Mouse (Mus musculus): ENCODE results near the gene Gnb5.
"Not testable (repeated sequence)": the region's sequence is repeated elsewhere in the genome, so short reads cannot be mapped to it uniquely, and the experiment has no call there.

Gnb5 gene

DNA sequence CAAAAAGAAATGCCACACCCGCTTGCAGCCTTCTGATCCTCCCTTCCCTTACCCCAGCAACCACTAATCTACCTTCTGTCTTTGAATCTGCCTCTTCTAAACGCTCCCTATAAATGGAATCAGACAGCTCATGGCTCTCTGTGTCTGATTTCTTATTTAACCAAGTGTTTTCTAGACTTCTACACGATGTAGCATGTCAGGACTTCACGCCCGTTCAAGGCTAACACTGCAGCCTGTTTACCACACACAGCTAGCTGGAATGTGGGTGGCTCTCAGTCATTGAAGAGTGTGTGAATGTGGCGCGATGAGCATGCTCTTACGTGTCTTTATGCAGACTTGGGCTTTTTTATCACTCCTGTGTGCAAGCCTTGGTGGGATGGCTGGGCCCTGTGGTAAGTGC, 47.0 kb downstream of the Gnb5 start:
- in situ Hi-C loops (cut with MboI; ENCODE audit: low sequenced_read_pairs): no loop called here

DNA sequence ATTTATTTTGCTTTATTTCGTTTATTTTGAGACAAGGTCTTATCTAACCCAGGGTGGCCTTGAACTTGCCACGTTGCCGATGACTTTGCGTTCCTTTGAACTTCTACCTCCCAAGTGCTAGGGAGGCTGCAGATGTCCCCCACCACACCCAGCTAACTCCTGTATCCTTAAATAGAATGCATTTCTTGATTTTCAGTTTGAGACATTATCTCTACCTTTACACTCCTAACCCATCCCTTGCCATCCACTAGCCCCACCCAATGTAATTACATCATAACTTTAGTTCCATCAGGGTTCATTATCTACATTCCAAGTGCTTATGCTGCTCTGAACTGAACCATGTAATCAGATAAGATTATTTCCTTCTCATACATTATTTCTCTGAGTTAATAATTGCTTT, 49.7 kb downstream of the Gnb5 start:
- in situ Hi-C loops (cut with MboI; ENCODE audit: low sequenced_read_pairs): no loop called here

- in situ Hi-C loops (cut with MboI; ENCODE audit: low sequenced_read_pairs): no loop called here
Observed at GRCm38 (mm10) chr9:75357087-75357654, 51.1 kb downstream of the Gnb5 start.

DNA sequence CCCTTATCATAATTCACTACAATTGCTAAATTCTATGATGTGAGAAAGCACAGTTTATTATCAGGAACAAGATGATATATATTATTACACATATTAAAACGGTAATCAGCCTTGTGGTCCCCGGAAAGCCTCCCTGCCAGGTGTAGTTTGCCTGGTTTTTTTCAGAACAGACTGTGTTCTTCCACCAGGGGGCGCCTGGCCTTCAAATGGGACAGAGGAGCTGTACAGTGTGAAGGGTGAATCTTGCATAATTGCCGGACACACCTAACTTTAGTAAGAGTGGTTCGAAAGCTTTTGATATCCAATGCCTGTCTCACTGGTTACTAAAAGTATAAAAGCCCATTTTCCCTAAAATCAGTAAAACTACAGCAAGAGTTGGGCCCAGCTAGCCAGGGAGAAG, 55.6 kb downstream of the Gnb5 start:
- in situ Hi-C loops (cut with MboI; ENCODE audit: low sequenced_read_pairs): no loop called here

DNA sequence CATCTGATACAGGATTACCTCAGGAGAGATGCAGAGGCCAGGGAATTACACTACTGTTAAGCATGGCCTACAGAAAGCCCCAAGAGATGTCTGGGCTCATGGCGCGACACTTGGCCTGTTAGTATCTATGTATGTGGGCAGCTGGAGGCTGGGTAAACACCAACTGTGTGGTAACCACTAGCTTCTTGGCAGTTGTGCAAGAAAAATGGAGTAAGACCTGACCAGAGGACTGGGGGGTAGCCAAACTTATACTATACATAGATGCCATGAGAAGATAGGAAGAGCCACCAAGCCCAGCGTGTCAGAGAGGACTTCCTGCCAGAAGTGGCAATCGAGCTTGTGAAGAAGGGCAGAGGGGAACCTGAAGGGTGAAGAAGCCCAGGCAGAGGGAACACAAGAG, 56.1 kb downstream of the Gnb5 start:
- in situ Hi-C loops (cut with MboI; ENCODE audit: low sequenced_read_pairs): no loop called here

DNA sequence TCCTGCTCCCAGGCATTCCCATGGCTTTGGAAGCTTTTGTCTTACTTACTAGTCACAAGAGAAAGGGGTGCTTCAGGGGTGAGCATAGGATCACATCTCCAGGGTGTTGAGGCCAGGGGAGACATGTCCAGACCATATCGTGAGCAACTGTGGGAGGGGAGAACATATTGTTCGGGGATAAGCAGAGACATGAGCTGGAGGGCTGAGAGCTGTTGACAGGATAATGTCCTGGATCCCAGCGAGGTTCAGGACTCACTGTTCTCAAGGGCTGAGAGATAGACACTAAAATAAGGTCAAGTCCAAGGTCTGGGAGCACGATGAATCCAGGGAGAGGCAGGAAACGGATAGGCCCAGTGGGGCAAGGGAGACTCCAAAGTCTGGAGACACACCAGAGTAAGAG, 56.9 kb downstream of the Gnb5 start:
- in situ Hi-C loops (cut with MboI; ENCODE audit: low sequenced_read_pairs): no loop called here

DNA sequence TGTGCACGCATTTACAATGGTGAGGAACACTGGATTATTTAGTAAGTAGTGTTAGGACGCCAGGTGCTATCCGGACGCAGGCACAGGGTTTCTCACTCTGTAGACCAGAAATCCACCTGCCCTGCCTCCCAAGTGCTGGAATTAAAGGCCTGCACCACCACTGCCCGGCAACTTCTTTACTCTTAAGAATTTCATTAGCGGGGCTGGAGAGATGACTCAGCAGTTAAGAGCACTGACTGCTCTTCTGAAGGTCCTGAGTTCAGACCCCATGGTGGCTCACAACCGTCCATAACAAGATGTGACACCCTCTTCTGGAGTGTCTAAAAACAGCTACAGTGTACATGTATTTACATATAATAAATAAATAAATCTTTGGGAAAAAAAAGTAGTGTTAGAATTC, 57.6 kb downstream of the Gnb5 start:
- in situ Hi-C loops (cut with MboI; ENCODE audit: low sequenced_read_pairs): not testable (repeated sequence)

DNA sequence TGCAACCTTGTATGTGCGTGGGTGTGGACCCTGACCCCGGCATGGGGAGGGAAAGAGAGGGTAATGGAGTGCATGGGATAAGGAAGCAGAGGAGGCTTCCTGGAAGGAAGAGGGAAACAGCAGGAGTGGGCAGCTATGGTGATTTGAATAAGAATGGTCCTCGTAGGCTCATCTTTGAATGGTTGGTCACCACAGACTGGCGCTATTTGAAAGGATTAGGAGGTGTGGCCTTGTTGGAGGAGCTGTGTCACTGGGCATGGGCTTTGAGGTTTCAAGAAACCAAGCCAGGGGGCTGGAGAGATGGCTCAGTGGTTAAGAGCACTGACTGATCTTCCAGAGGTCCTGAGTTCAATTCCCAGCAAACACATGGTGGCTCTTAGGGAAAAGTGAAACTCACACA, 59.1 kb downstream of the Gnb5 start:
- in situ Hi-C loops (cut with MboI; ENCODE audit: low sequenced_read_pairs): no loop called here

- in situ Hi-C loops (cut with MboI; ENCODE audit: low sequenced_read_pairs): no loop called here
Observed at GRCm38 (mm10) chr9:75366191-75366590, 60.1 kb downstream of the Gnb5 start.

- in situ Hi-C loops (cut with MboI; ENCODE audit: low sequenced_read_pairs): no loop called here
Observed at GRCm38 (mm10) chr9:75368779-75369178, 62.7 kb downstream of the Gnb5 start.

GRCm38 (mm10) chr9:75375606-75376005, 69.5 kb downstream of the Gnb5 start:
- in situ Hi-C loops (cut with MboI; ENCODE audit: low sequenced_read_pairs): no loop called here

- in situ Hi-C loops (cut with MboI; ENCODE audit: low sequenced_read_pairs): no loop called here
Observed at GRCm38 (mm10) chr9:75376428-75376827, 70.3 kb downstream of the Gnb5 start.

DNA sequence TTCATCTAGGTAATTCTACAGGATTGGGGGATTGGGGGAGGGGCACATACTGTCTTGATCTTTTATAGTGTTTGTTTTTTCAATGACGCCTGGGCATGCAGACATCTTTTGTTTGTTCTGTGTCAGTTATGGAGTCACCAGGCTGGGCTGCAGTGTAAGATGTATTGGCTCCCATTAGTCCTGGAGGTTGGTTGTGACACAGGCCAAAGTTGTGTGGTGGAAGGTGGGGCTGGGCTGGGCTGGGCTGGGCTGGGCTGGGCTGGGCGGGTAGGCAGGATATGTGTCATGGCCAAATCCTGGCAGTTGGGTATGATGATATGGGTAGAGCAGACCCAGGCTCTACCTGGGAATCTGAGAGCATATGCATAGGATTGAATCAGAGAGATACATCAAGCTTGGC, 72.7 kb downstream of the Gnb5 start:
- in situ Hi-C loops (cut with MboI; ENCODE audit: low sequenced_read_pairs): no loop called here

DNA sequence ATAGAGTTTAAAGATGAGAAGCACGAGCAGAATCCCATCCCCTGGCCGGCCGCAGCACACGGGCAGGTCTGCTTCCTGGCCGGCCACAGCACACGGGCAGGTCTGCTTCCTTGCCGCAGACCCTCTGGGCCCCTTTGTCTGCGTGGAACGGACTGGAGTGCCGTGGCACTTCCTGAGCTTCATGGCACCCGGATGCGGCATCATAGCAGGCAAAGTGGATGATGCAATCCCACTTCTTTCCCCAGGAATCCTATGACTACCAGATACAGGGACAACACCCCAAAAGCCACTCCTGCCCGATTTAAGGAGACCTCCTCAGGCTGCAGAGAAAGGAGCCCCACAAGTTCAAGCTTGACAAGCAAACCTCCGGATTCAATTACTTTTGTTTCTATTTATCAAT, 76.7 kb downstream of the Gnb5 start:
- in situ Hi-C loops (cut with MboI; ENCODE audit: low sequenced_read_pairs): no loop called here

DNA sequence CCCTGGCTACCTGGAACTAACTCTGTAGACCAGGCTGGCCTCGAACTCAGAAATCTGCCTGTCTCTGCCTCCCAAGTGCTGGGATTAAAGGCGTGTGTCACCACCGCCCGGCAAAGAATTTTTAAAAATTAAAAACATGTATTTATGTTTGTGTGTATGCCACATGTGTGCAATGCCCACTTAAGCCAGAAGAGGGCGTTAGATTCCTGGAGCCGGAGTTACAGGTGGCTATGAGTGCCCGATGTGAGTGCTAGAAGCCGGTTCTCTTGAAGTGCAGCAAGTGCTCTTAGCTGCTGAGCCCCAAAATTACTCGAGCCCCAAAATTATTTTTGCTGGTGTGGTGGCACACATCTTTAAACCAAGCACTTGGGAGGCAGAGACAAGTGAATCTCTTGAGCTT, 77.7 kb downstream of the Gnb5 start:
- in situ Hi-C loops (cut with MboI; ENCODE audit: low sequenced_read_pairs): no loop called here

DNA sequence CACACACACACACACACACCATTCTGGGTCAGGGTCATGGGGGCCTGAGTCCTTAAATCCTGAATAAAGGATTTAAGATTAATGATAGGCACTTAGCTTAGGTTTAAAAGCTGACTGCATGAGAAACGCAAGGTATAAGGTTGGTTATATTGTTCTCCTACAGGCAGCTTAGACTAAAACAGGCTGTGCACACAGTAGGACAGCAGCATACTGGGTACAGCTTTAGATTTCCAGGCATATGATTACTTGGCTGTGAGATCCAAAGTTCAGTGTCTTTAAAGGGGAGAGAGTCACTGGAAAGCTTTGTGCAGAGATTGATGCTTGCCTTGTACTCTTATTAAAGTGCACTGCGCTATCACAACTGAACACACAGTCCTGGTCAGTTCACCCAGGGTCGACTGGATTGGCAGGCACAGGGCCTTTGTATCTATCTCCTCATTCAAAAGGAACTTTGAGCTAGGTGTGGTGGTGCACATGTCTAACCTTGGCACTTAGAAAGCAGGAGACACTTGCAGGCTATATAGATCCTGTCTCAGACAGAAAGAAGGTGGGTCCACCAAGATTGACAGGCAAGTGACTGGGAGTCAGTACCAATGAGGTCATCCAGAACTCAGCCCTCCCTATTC, 78.4 kb downstream of the Gnb5 start:
- in situ Hi-C loops (cut with MboI; ENCODE audit: low sequenced_read_pairs): no loop called here

DNA sequence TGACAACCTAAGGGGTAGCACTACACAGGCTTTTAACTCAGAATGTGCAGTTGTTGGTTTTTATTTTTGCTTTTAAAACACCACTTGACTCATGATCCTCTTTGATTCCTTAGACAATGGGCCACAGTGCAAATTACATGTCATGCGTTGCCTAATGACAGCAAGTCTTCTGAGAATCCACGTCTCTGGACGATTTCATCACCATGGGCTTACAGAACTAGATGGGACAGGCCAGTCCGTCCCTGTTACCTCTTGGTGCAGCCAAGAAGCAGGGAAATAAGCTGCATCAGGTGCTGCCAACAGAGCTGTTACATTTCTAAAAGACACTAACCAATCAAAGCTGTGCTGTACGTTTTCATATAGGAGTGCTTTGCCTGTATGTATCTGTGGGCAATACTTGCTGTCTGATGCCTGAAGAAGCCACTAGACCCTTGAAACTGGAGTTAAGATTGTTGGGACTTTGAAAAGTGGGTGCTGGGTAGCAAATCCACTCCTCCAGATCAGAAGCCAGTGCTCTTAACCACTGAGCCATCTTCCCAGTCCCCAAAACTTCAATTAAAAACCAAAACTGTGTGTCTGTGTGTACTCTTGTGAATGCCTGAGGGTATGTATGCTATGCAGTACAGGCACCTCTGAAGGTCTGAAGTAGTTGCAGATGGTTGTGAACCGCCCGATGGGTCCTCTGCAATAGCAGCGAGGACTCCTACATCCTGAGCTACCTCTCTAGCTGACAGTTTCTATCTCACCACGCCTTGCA, 79.3 kb downstream of the Gnb5 start:
- in situ Hi-C loops (cut with MboI; ENCODE audit: low sequenced_read_pairs): no loop called here

GRCm38 (mm10) chr9:75393251-75393650, 87.2 kb downstream of the Gnb5 start:
- in situ Hi-C loops (cut with MboI; ENCODE audit: low sequenced_read_pairs): no loop called here

All from CH12F3 (cell line).